Mouse (Mus musculus) hindbrain, embryonic 15.5 days (tissue): ENCODE data around the gene Vps26c. TPM values are rescaled to one million over a fixed set of nuclear protein-coding genes. Genes with fewer than 3 reads are reported as not detected.
"Not testable (repeated sequence)": the region's sequence is repeated elsewhere in the genome, so short reads cannot be mapped to it uniquely, and the experiment has no call there.

Source experiments
- ATAC-seq: fragments of 200-750 bp; cut with Nextera tagmentation; 2 replicates; pipeline ENCODE4 v1.8.0; 2017; ENCODE audit warnings: low read depth, moderate number of reproducible peaks, moderate TSS enrichment; ENCODE audit not compliant: low FRiP score
- H3K27ac ChIP-seq: fragments of 300-500 bp; sonication (generic); replicated peaks from 2 replicates; pipeline ENCODE4 v1.5.1; 2015; ENCODE audit warnings: mild to moderate bottlenecking, inconsistent platforms
- H3K27me3 ChIP-seq: fragments of 300-500 bp; sonication (generic); 2 replicates; pipeline ENCODE4 v1.6.1; 2015; ENCODE audit warnings: control low read depth, inconsistent platforms
- H3K36me3 ChIP-seq: fragments of 300-500 bp; sonication (generic); 2 replicates; pipeline ENCODE4 v1.6.1; 2015; ENCODE audit warnings: control low read depth, inconsistent platforms
- H3K4me1 ChIP-seq: fragments of 300-500 bp; sonication (generic); replicated peaks from 2 replicates; pipeline ENCODE4 v1.6.1; 2015; ENCODE audit warnings: control low read depth, inconsistent platforms
- H3K4me2 ChIP-seq: fragments of 300-500 bp; sonication (generic); 2 replicates; pipeline ENCODE4 v1.6.1; 2015; ENCODE audit warnings: moderate library complexity, mild to moderate bottlenecking, inconsistent platforms
- H3K4me3 ChIP-seq: fragments of 300-500 bp; sonication (generic); 2 replicates; pipeline ENCODE4 v1.5.1; 2015; ENCODE audit warnings: mild to moderate bottlenecking, inconsistent platforms
- H3K9ac ChIP-seq: fragments of 300-500 bp; sonication (generic); 2 replicates; pipeline ENCODE4 v1.6.1; 2015; ENCODE audit warnings: inconsistent platforms
- H3K9me3 ChIP-seq: fragments of 300-500 bp; sonication (generic); 2 replicates; pipeline ENCODE4 v1.6.1; 2016; ENCODE audit warnings: control low read depth, inconsistent platforms
- WGBS: fragments of 180-500 bp; shearing (Covaris S2); methylation state at CpG from one replicate; pipeline ENCODE4 v1.1.7; 2015; 5-methylcytosine and 5-hydroxymethylcytosine counted together
- polyA plus RNA-seq: library from polyadenylated mRNA; unstranded; fragments of >200 nt; fragmentation: Nextera tagmentation; extraction: Ambion mirVana; gene quantifications from 2 replicates; pipeline ENCODE4 v1.2.1, GENCODE M21; 2015

The Vps26c gene
- polyA plus RNA-seq, 1 experiment from 2014 or later: 86.9 TPM

DNA sequence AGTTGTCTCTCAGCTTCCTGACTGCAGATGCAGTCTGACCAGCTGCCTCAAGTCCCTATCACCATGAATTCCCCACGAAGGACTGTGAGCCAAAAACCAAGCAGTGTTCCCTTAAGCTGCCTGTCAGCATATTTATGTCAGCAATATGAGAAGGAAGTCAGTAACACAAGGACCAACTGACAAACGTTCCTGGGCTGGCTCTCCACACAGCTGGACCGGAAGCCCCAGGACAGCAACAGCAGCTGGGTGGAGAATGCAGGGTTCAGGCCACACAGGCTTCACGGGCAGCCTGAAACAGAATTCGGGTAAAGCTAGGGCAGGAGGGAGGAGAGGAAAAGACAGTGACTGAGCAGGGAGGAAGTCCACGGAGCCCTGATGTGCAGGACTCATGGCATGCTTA is 7.6 kb downstream of the Vps26c start:
- no peak overlapping the region for H3K4me2 ChIP-seq
- H3K27ac ChIP-seq: no peak overlapping the region

DNA sequence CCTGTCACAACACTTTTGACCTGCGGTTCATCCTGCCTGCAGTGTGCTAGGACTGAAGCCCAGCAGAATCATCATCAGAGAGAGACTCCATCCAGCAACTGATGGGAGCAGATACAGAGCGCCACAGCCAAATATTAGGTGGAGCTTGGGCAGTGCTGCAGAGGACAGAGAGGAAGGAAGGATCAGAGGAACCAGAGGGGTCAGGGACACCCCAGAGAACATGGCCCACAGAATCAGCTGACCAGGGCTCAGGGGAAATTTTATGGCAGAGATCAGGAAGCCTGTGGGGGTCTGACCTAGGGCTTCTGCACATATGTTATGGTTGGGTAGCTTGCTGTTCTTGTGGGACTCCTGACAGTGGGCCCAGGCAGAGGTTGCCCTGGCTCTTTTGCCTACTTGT is 9.0 kb downstream of the Vps26c start:
- no peak overlapping the region for H3K4me2 ChIP-seq
- ATAC-seq: no peak
- H3K9me3 ChIP-seq: no peaks in the 10 kb centered on the region
- H3K36me3 ChIP-seq: no peaks in the 10 kb centered on the region
- 96% methylated on average over 2 of the region's 2 CpGs for WGBS
- no peak overlapping the region for H3K9ac ChIP-seq
- H3K4me1 ChIP-seq: no peaks in the 10 kb centered on the region
- no peak overlapping the region for H3K4me3 ChIP-seq
- no peak overlapping the region for H3K27ac ChIP-seq
- H3K27me3 ChIP-seq: no peaks in the 10 kb centered on the region

More for the DNA sequence above, 7.6 kb downstream of the Vps26c start:
- Histone ChIP-seq H3K9me3 (no peaks in the 10 kb centered on the region), H3K4me1 (peaks cover 5% of the 10 kb centered on the region), H3K36me3 (no peaks in the 10 kb centered on the region), H3K9ac (no peak overlapping the region), H3K4me3 (no peak overlapping the region), H3K27me3 (no peaks in the 10 kb centered on the region)
- no peak for ATAC-seq
- WGBS: 70% methylated on average over 6 of the region's 6 CpGs

DNA sequence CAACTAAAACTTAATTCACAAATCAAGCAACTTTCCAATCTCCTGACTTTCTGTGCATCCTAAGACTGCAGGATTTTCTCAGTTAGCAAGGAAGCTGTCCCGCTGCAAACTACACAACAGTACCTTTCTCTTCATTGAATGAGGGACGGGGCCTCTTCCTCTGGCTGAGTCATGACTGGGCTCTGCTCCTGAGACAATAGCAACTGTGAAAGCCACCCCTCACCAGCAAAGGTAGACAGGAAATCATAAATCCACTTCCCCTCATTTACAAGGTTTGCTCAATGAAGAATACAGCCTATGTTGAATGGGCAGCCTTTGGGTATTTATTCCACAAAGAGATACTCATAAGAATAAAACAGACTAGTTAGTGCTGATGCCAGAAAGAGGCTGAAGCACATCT is 16.6 kb downstream of the Vps26c start:
- Histone ChIP-seq H3K27ac (no peak overlapping the region), H3K4me3 (no peak overlapping the region), H3K9me3 (no peaks in the 10 kb centered on the region), H3K4me1 (no peaks in the 10 kb centered on the region), H3K9ac (no peak overlapping the region), H3K36me3 (peaks cover 32% of the 10 kb centered on the region), H3K4me2 (no peak overlapping the region), H3K27me3 (no peaks in the 10 kb centered on the region)
- 77% methylated on average over 2 of the region's 2 CpGs for WGBS
- no peak for ATAC-seq

DNA sequence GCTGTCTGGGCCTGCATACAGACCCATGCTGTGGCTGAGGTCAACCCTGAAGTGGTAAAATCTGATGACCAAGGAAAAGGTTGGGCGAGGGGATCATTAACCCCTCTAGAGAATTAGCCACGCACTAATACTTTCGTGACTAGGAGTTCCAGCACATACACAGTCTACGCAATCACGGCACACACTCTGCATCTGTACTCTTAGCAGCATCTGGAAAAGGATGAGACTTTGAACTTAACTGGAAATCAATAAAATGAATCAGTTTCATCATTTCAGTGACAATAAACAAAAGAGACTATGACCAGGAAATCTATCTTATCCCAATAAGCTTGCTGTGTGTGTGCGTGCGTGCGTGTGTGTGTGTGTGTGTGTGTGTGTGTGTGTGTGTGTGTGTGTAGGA is 17.9 kb downstream of the Vps26c start:
- Histone ChIP-seq H3K36me3 (peaks cover 42% of the 10 kb centered on the region), H3K4me2 (no peak overlapping the region), H3K27ac (no peak overlapping the region), H3K4me3 (no peak overlapping the region), H3K4me1 (no peaks in the 10 kb centered on the region), H3K9ac (no peak overlapping the region), H3K27me3 (no peaks in the 10 kb centered on the region), H3K9me3 (no peaks in the 10 kb centered on the region)
- ATAC-seq: no peak
- WGBS: 86% methylated on average over 8 of the region's 8 CpGs

DNA sequence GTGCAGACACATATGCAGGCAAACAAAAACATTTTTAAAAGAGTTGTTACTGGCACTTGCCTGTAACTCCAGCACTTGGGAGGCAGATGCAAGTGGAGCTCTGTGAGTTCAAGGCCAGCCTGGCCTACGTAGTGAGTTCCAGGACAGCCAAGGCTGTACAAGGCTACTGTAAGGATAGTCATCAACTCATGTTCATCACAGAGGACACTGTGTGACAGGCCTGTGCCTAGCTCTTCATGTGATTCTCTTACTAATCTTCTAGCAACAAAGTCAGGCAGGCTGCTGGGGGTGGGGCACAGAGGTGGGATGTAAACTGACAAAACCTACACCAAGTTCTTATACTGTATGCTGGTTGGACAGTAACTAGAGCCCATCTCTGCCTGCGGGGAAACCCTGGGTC is 19.6 kb downstream of the Vps26c start:
- ATAC-seq: no peak

DNA sequence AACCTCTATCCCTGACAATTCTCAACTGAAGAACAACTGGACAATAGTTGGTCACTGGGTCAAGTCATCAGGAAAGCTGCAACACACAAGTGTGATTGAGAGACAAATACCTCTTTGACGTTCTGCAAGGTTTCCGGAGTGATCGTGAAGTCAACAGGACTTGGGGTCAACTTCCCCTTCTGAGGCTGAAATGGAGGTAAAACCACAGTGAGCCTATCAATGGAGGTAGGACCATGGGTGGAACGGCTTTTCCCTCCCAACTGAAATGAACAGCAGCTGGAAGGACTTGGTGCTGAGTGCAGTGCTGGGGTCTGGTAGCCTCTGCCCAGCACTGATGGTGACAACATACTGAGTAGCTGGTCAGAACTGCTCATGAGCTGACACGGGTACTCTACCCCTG is 22.4 kb downstream of the Vps26c start:
- WGBS: 95% methylated on average over 5 of the region's 5 CpGs
- Histone ChIP-seq H3K27ac (no peak overlapping the region), H3K9me3 (no peaks in the 10 kb centered on the region), H3K9ac (no peak overlapping the region), H3K4me3 (no peak overlapping the region), H3K36me3 (peaks cover 64% of the 10 kb centered on the region), H3K27me3 (no peaks in the 10 kb centered on the region), H3K4me2 (no peak overlapping the region), H3K4me1 (no peaks in the 10 kb centered on the region)
- no peak for ATAC-seq

More for the DNA sequence above, 19.6 kb downstream of the Vps26c start:
- no peaks in the 10 kb centered on the region for H3K27me3 ChIP-seq
- peaks cover 53% of the 10 kb centered on the region for H3K36me3 ChIP-seq
- no peak overlapping the region for H3K9ac ChIP-seq
- no peaks in the 10 kb centered on the region for H3K4me1 ChIP-seq
- no peak overlapping the region for H3K4me2 ChIP-seq
- no peaks in the 10 kb centered on the region for H3K9me3 ChIP-seq
- no peak overlapping the region for H3K27ac ChIP-seq
- 91% methylated on average over 2 of the region's 2 CpGs for WGBS
- no peak overlapping the region for H3K4me3 ChIP-seq

DNA sequence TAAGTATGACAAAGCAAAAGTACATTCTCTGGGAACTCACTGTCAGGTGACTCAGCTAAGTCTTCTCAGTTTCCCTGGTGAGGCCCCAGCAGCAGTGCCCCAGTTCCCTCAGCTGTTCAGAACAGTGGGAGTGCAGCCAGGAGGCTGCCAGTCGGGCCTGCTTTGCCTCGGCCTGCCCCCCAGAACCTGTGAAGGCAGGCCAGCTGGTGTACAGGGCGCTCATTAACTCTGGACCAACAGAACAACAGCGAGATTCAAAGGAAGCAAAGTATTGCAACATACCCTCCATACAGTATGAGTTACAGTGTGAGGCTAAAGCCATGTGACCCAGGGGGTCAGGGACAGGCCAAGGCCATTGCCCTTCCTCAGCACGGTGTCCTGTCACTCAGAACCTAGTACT is 28.7 kb downstream of the Vps26c start:
- no peaks in the 10 kb centered on the region for H3K4me1 ChIP-seq
- 81% methylated on average over 5 of the region's 5 CpGs for WGBS
- H3K36me3 ChIP-seq: peaks cover 54% of the 10 kb centered on the region
- H3K27ac ChIP-seq: no peak overlapping the region
- H3K4me3 ChIP-seq: no peak overlapping the region
- H3K9me3 ChIP-seq: no peaks in the 10 kb centered on the region
- H3K27me3 ChIP-seq: no peaks in the 10 kb centered on the region
- no peak overlapping the region for H3K4me2 ChIP-seq
- no peak overlapping the region for H3K9ac ChIP-seq
- peak; percentile 61; the same call in 1 of the 2 replicates for ATAC-seq

DNA sequence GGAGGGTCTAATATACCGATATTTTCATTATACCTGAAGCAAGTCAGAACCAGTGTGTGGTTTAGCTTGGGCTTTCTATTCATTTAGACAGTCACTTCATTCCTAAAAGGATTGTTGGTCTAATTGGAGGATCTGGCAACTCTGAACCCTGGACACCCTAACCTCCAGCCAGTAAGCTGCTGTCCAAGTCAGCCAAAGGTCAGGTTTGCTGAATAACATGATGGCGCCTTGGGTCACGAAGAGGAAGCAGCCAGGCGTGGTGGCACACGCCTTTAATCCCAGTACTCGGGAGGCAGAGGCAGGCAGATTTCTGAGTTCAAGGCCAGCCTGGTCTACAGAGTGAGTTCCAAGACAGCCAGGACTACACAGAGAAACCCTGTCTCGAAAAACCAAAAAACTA is 29.5 kb downstream of the Vps26c start:
- not testable (repeated sequence) for H3K4me3 ChIP-seq, H3K27me3 ChIP-seq, H3K4me2 ChIP-seq, ATAC-seq, H3K27ac ChIP-seq, H3K4me1 ChIP-seq, H3K9me3 ChIP-seq, H3K9ac ChIP-seq
- 96% methylated on average over 7 of the region's 7 CpGs for WGBS
- H3K36me3 ChIP-seq: peaks cover 52% of the 10 kb centered on the region

DNA sequence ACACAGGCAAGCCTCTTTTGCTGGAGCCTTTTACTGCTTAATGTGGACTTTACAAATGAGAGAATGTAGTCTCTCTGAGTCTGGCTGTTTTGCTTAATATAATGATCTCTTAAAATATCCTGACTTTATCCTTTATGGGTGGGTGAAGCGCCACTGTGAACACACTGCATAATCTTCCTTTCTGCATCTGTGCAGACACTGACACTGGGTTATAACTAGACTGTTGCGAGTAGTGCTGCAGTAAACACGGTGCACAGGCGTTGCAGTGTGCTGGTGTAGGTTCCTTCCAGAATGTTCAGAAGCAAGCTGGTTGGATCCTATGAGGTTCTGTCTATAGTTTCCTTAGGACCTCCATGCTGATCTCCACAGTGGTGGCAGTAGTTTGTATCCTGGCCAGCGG is 37.3 kb downstream of the Vps26c start:
- no peak overlapping the region for H3K4me2 ChIP-seq
- H3K4me1 ChIP-seq: no peaks in the 10 kb centered on the region
- no peak overlapping the region for H3K27ac ChIP-seq
- H3K4me3 ChIP-seq: no peak overlapping the region
- H3K9ac ChIP-seq: no peak overlapping the region
- H3K36me3 ChIP-seq: no peaks in the 10 kb centered on the region
- no peaks in the 10 kb centered on the region for H3K27me3 ChIP-seq
- H3K9me3 ChIP-seq: no peaks in the 10 kb centered on the region
- ATAC-seq: no peak
- WGBS: 96% methylated on average over 5 of the region's 5 CpGs

DNA sequence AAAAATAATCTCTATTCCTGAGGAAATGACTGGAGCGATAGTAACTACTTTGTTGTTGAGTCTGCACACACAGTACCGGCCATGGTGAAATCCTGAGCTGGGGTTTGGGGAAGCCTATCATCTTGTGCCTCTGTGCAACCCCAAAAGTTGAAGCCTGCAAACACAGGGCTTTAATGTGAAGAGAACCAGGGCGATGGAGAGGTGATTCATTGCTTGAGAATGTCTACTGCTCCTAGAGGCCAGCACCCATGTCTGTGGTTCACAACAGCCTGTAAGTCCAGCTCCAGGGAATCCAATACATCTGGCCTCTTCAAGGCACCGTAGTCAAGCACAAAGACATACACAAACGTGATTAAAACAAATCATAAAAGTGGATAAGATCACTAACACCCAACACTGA is 39.3 kb downstream of the Vps26c start:
- Histone ChIP-seq H3K9ac (no peak overlapping the region), H3K4me2 (no peak overlapping the region), H3K27me3 (no peaks in the 10 kb centered on the region), H3K9me3 (no peaks in the 10 kb centered on the region), H3K27ac (no peak overlapping the region), H3K4me1 (no peaks in the 10 kb centered on the region), H3K4me3 (no peak overlapping the region), H3K36me3 (no peaks in the 10 kb centered on the region)
- ATAC-seq: no peak
- 87% methylated on average over 5 of the region's 5 CpGs for WGBS

DNA sequence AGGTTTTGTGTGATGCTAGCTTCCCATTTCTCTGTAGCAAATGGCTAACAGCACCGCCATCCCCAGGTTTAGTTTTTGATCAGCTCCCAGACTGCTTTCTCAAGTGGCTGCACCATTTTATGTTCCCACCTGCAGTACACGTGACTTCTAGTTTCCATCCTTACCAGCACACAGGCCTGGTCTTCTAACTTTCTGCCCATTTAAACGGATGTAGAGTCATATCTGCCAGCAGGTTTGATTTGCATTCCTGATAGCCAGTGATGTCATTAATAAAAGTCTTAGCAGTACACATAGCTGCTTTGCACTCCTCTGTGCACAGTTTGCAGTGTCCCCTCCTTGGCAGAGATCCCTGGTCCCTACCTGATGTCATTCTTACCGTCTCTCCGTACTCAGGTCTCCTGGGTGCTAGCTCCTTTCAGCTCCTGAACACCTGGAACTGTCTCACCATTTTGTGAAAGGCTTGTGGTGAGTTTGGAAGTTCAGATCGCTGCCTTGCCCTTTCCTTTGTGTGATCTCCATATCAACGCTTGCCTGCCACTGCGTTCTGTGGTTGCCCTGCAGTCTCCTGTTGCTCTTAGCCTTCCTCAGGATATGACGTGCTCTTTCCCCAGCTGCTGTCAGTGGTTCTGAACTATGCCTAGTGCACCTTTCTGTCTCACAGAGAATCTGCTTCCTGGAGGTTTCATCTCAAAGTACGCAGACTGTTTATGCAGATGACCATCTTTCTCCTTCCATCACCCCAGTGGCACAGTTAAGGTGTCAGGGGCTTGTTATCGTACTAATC is 41.7 kb downstream of the Vps26c start:
- Histone ChIP-seq H3K36me3 (no peaks in the 10 kb centered on the region), H3K27me3 (no peaks in the 10 kb centered on the region), H3K9me3 (no peaks in the 10 kb centered on the region), H3K4me2 (no peak overlapping the region), H3K9ac (no peak overlapping the region), H3K27ac (no peak overlapping the region), H3K4me1 (no peaks in the 10 kb centered on the region), H3K4me3 (no peak overlapping the region)
- no peak for ATAC-seq
- 84% methylated on average over 11 of the region's 11 CpGs for WGBS

DNA sequence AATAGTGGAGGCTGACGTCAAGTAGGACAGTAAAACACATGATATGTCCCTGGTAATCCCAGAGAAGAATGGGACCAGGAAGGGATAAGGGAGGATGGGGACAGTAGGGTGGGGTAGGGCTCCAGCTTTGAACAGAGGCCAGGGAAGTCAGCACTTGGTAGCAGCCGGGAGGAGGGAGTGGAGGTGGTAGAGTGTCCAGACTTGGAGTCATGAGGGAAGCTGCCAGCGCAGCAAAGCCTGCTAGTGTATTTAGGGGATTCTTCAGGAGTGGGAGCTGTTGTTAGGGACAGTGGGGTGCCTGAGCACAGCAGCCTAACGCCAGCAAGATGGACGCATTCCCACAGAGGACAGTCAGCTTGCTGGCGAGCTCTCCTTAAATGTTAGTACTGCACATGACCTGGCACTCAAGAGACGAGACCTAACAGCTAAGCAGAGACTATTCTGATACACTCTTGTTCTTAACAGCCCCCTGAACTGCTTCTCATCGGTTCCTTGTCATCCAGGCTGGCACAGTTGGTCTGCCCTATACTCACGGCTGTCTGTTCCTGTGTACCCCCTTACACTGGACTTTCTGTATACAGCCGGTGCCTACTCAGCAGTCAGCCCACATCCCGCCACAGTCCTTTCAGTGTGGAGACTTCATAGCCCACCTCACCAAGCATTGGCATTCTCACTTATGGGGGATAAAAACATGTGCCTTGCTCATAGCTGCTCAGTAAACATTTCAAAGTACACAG is 53.4 kb downstream of the Vps26c start:
- H3K27me3 ChIP-seq: no peaks in the 10 kb centered on the region
- peak overlapping the region; percentile 79 for H3K27ac ChIP-seq
- no peak overlapping the region for H3K4me2 ChIP-seq
- ATAC-seq: peak; percentile 86
- WGBS: 58% methylated on average over 11 of the region's 11 CpGs
- no peaks in the 10 kb centered on the region for H3K9me3 ChIP-seq
- peaks cover 38% of the 10 kb centered on the region for H3K36me3 ChIP-seq
- H3K4me3 ChIP-seq: no peak overlapping the region
- peaks cover 21% of the 10 kb centered on the region for H3K4me1 ChIP-seq
- no peak overlapping the region for H3K9ac ChIP-seq
